Mouse (Mus musculus): ENCODE measurements around the gene 4930558K02Rik. TPM values are rescaled to one million over a fixed set of nuclear protein-coding genes. Genes with fewer than 3 reads are reported as not detected.

The 4930558K02Rik gene
- polyA plus RNA-seq, 1 experiment, result not detected

- Histone ChIP-seq H3K4me3 (no peak overlapping the region), H3K36me3 (ENCODE audit: control insufficient read depth, insufficient read depth) (no peaks in the 10 kb centered on the region), H3K27me3 (ENCODE audit: control insufficient read depth, insufficient read depth, insufficient read length) (peaks cover 8% of the 10 kb centered on the region), H3K4me2 (ENCODE audit: low read depth) (no peak overlapping the region), H3ac (ENCODE audit: control insufficient read depth, insufficient read length) (no peak overlapping the region), H3K79me2 (ENCODE audit: control insufficient read depth, insufficient read depth) (no peaks in the 10 kb centered on the region)
- TF ChIP-seq POLR2A (IDR thresholded peaks at IDR 0.05; ENCODE audit: insufficient read length, low read depth) (no peak), MYOG (IDR thresholded peaks at IDR 0.05; ENCODE audit: control insufficient read depth in 1 of 3, insufficient read depth in 1 of 3, insufficient read length in 2 of 3, low read depth in 2 of 3) (no peak), MAX (IDR thresholded peaks at IDR 0.05; ENCODE audit: low read depth) (no peak), TCF12 (IDR thresholded peaks at IDR 0.05; ENCODE audit: insufficient read depth, poor library complexity, severe bottlenecking) (no peak), SRF (IDR thresholded peaks at IDR 0.05; ENCODE audit: control insufficient read depth, insufficient read length, low read depth) (no peak), E2F4 (IDR thresholded peaks at IDR 0.05; ENCODE audit: insufficient read depth) (no peak)
Measured at GRCm38 (mm10) chr1:161897235-161897634, 82.2 kb downstream of the 4930558K02Rik start.

GRCm38 (mm10) chr1:161896130-161896529, 83.3 kb downstream of the 4930558K02Rik start:
- TF ChIP-seq E2F4 (IDR thresholded peaks at IDR 0.05; ENCODE audit: insufficient read depth) (no peak), USF1 (IDR thresholded peaks at IDR 0.05; ENCODE audit: low read depth) (no peak), REST (IDR thresholded peaks at IDR 0.05; ENCODE audit: insufficient read depth, insufficient read length) (no peak), TCF12 (IDR thresholded peaks at IDR 0.05; ENCODE audit: insufficient read depth, poor library complexity, severe bottlenecking) (no peak), POLR2A (IDR thresholded peaks at IDR 0.05; ENCODE audit: insufficient read length, low read depth) (no peak), SRF (IDR thresholded peaks at IDR 0.05; ENCODE audit: control insufficient read depth, insufficient read length, low read depth) (no peak), MAX (IDR thresholded peaks at IDR 0.05; ENCODE audit: low read depth) (no peak), POLR2AphosphoS2 (IDR thresholded peaks at IDR 0.05; ENCODE audit: insufficient read length, low read depth) (no peak), TCF3 (IDR thresholded peaks at IDR 0.05; ENCODE audit: insufficient read length, low read depth) (no peak), MYOG (IDR thresholded peaks at IDR 0.05; ENCODE audit: control insufficient read depth in 1 of 3, insufficient read depth in 1 of 3, insufficient read length in 2 of 3, low read depth in 2 of 3) (no peak), CEBPB (IDR thresholded peaks at IDR 0.05; ENCODE audit: insufficient read depth, poor library complexity, severe bottlenecking) (no peak), MYOD1 (IDR thresholded peaks at IDR 0.05; ENCODE audit: control insufficient read depth in 1 of 3, insufficient read length in 2 of 3, low read depth in 2 of 3) (no peak)
- no peak overlapping the region for H3K4me2 ChIP-seq (ENCODE audit: low read depth)

GRCm38 (mm10) chr1:161895014-161895413, 84.4 kb downstream of the 4930558K02Rik start:
- H3K4me3 ChIP-seq, result no peak overlapping the region
- peaks cover 8% of the 10 kb centered on the region for H3K27me3 ChIP-seq (ENCODE audit: control insufficient read depth, insufficient read depth, insufficient read length)
- H3K4me2 ChIP-seq (ENCODE audit: low read depth), result no peak overlapping the region
- no peak for TF ChIP-seq MYOG (IDR thresholded peaks at IDR 0.05; ENCODE audit: control insufficient read depth in 1 of 3, insufficient read depth in 1 of 3, insufficient read length in 2 of 3, low read depth in 2 of 3)
- no peak for TF ChIP-seq POLR2A (IDR thresholded peaks at IDR 0.05; ENCODE audit: insufficient read length, low read depth)
- TF ChIP-seq SRF (IDR thresholded peaks at IDR 0.05; ENCODE audit: control insufficient read depth, insufficient read length, low read depth), result no peak
- no peak for TF ChIP-seq TCF12 (IDR thresholded peaks at IDR 0.05; ENCODE audit: insufficient read depth, poor library complexity, severe bottlenecking)
- no peak for TF ChIP-seq MYOD1 (IDR thresholded peaks at IDR 0.05; ENCODE audit: control insufficient read depth in 1 of 3, insufficient read length in 2 of 3, low read depth in 2 of 3)
- TF ChIP-seq POLR2AphosphoS2 (IDR thresholded peaks at IDR 0.05; ENCODE audit: insufficient read length, low read depth), result no peak
- no peak for TF ChIP-seq REST (IDR thresholded peaks at IDR 0.05; ENCODE audit: insufficient read depth, insufficient read length)
- TF ChIP-seq CEBPB (IDR thresholded peaks at IDR 0.05; ENCODE audit: insufficient read depth, poor library complexity, severe bottlenecking), result no peak
- TF ChIP-seq MAX (IDR thresholded peaks at IDR 0.05; ENCODE audit: low read depth), result no peak
- no peak for TF ChIP-seq E2F4 (IDR thresholded peaks at IDR 0.05; ENCODE audit: insufficient read depth)
- no peak for TF ChIP-seq TCF3 (IDR thresholded peaks at IDR 0.05; ENCODE audit: insufficient read length, low read depth)
- no peak for TF ChIP-seq USF1 (IDR thresholded peaks at IDR 0.05; ENCODE audit: low read depth)
- no peaks in the 10 kb centered on the region for H3K36me3 ChIP-seq (ENCODE audit: control insufficient read depth, insufficient read depth)
- H3K79me2 ChIP-seq (ENCODE audit: control insufficient read depth, insufficient read depth), result no peaks in the 10 kb centered on the region
- H3ac ChIP-seq (ENCODE audit: control insufficient read depth, insufficient read length), result no peak overlapping the region

More at GRCm38 (mm10) chr1:161896130-161896529, 83.3 kb downstream of the 4930558K02Rik start:
- no peaks in the 10 kb centered on the region for H3K79me2 ChIP-seq (ENCODE audit: control insufficient read depth, insufficient read depth)
- no peak overlapping the region for H3ac ChIP-seq (ENCODE audit: control insufficient read depth, insufficient read length)
- no peaks in the 10 kb centered on the region for H3K36me3 ChIP-seq (ENCODE audit: control insufficient read depth, insufficient read depth)
- peaks cover 8% of the 10 kb centered on the region for H3K27me3 ChIP-seq (ENCODE audit: control insufficient read depth, insufficient read depth, insufficient read length)
- H3K4me3 ChIP-seq, result no peak overlapping the region

GRCm38 (mm10) chr1:161894553-161894952, 84.9 kb downstream of the 4930558K02Rik start:
- no peak overlapping the region for H3K4me2 ChIP-seq (ENCODE audit: low read depth)
- H3K79me2 ChIP-seq (ENCODE audit: control insufficient read depth, insufficient read depth), result no peaks in the 10 kb centered on the region
- no peak overlapping the region for H3ac ChIP-seq (ENCODE audit: control insufficient read depth, insufficient read length)
- H3K4me3 ChIP-seq, result no peak overlapping the region
- TF ChIP-seq TCF3 (IDR thresholded peaks at IDR 0.05; ENCODE audit: insufficient read length, low read depth) (no peak), REST (IDR thresholded peaks at IDR 0.05; ENCODE audit: insufficient read depth, insufficient read length) (no peak), SRF (IDR thresholded peaks at IDR 0.05; ENCODE audit: control insufficient read depth, insufficient read length, low read depth) (no peak)
- peaks cover 8% of the 10 kb centered on the region for H3K27me3 ChIP-seq (ENCODE audit: control insufficient read depth, insufficient read depth, insufficient read length)
- H3K36me3 ChIP-seq (ENCODE audit: control insufficient read depth, insufficient read depth), result no peaks in the 10 kb centered on the region

- no peak overlapping the region for H3K4me2 ChIP-seq (ENCODE audit: low read depth)
Measured at GRCm38 (mm10) chr1:161894126-161894525, 85.3 kb downstream of the 4930558K02Rik start.

More at GRCm38 (mm10) chr1:161894126-161894525, 85.3 kb downstream of the 4930558K02Rik start:
- Histone ChIP-seq H3K4me3 (no peak overlapping the region), H3K27me3 (ENCODE audit: control insufficient read depth, insufficient read depth, insufficient read length) (peaks cover 8% of the 10 kb centered on the region), H3K36me3 (ENCODE audit: control insufficient read depth, insufficient read depth) (no peaks in the 10 kb centered on the region), H3ac (ENCODE audit: control insufficient read depth, insufficient read length) (no peak overlapping the region), H3K79me2 (ENCODE audit: control insufficient read depth, insufficient read depth) (no peaks in the 10 kb centered on the region)
- TF ChIP-seq POLR2AphosphoS2 (IDR thresholded peaks at IDR 0.05; ENCODE audit: insufficient read length, low read depth) (no peak), MYOG (IDR thresholded peaks at IDR 0.05; ENCODE audit: control insufficient read depth in 1 of 3, insufficient read depth in 1 of 3, insufficient read length in 2 of 3, low read depth in 2 of 3) (no peak)

Other genes with a start within 250 kb of the 4930558K02Rik start
- not detected for gene Fasl, start 191.1 kb downstream of the 4930558K02Rik start, polyA plus RNA-seq (2012; fragmentation: generic; extraction: Trizol)
- gene Suco, start 103.0 kb downstream of the 4930558K02Rik start, polyA plus RNA-seq (2012; fragmentation: generic; extraction: Trizol), result 3.9 TPM
- gene Pigc, start 10.4 kb downstream of the 4930558K02Rik start, polyA plus RNA-seq (2012; fragmentation: generic; extraction: Trizol), result 18.9 TPM